Mouse (Mus musculus): ENCODE data around the gene Qrsl1. TPM values are rescaled to one million over a fixed set of nuclear protein-coding genes. Genes with fewer than 3 reads are reported as not detected.

Gene Qrsl1
- polyA plus RNA-seq, 1 experiment from 2014 or later = 23.0 TPM

- Histone ChIP-seq H3K9me3 (peaks cover 6% of the 10 kb centered on the region; the same call in 1 of the 2 replicates), H3K4me2 (no peak overlapping the region), H3K27me3 (no peaks in the 10 kb centered on the region), H3K9ac (no peak overlapping the region), H3K36me3 (no peaks in the 10 kb centered on the region), H3K27ac (replicated peaks) (no peak overlapping the region), H3K4me1 (replicated peaks) (no peaks in the 10 kb centered on the region), H3K4me3 (no peak overlapping the region)
- WGBS = 96% methylated on average over 9 of the region's 9 CpGs
- no peak for ATAC-seq (ENCODE audit: low read depth)
Observed at GRCm38 (mm10) chr10:43855916-43856315, 45.6 kb downstream of the Qrsl1 start.

DNA sequence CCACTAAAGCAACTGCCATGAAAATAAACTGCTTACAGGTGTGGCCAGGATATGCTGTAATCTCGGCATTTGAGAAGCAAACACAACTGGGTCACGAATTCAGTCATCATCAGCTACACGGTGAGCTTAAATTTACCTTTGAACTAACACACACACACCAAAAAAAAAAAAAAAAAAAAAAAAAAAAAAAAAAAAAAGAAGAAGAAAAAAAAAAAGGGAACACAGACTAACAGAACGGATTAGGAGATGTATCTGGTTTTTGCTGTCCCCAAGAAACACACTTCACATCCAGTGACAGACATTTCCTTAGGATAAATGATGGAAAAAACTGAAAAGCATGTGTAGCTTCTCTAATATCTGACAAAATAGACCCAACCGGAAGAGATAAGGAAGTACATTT is 49.6 kb downstream of the Qrsl1 start:
- H3K4me1 ChIP-seq (replicated peaks) = no peaks in the 10 kb centered on the region
- WGBS = 88% methylated on average over 5 of the region's 5 CpGs
- H3K9ac ChIP-seq = no peak overlapping the region
- H3K36me3 ChIP-seq = no peaks in the 10 kb centered on the region
- peaks cover 6% of the 10 kb centered on the region; the same call in 1 of the 2 replicates for H3K9me3 ChIP-seq
- no peak overlapping the region for H3K4me2 ChIP-seq
- no peaks in the 10 kb centered on the region for H3K27me3 ChIP-seq
- H3K4me3 ChIP-seq = no peak overlapping the region
- no peak overlapping the region for H3K27ac ChIP-seq (replicated peaks)
- no peak for ATAC-seq (ENCODE audit: low read depth)

GRCm38 (mm10) chr10:43849478-43849877 is 52.1 kb downstream of the Qrsl1 start:
- peaks cover 6% of the 10 kb centered on the region; the same call in 1 of the 2 replicates for H3K9me3 ChIP-seq
- no peaks in the 10 kb centered on the region for H3K27me3 ChIP-seq
- H3K27ac ChIP-seq (replicated peaks) = no peak overlapping the region
- H3K4me1 ChIP-seq (replicated peaks) = no peaks in the 10 kb centered on the region
- ATAC-seq (ENCODE audit: low read depth) = no peak
- H3K9ac ChIP-seq = no peak overlapping the region
- no peak overlapping the region for H3K4me3 ChIP-seq
- no peaks in the 10 kb centered on the region for H3K36me3 ChIP-seq
- no peak overlapping the region for H3K4me2 ChIP-seq
- WGBS = 92% methylated on average over 3 of the region's 3 CpGs

DNA sequence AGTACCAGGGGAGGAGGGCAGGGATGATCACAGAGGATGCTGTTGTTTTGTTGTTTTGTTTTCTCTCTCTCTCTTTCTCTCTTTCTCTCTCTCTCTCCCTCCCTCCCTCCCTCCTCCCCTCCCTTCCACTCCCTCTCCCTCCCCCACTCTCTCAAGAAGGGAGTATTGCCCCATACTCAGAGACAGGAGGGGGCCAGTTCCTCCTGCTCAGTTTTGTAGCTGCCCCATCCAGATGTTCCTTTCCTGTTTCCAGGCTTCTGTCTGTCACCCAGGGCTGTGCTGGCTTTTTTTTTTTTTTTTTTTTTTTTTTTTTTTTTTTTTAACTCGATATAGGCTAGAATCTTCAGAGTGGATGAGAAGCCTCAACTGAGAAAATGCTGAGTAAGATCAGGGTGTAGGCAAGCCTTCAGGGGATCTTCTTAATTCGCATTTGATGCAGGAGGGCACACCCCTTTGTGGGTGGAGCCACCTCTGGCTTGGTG is 55.4 kb downstream of the Qrsl1 start:
- ATAC-seq (ENCODE audit: low read depth) = no peak
- WGBS = 72% methylated on average over 2 of the region's 2 CpGs

GRCm38 (mm10) chr10:43845442-43845841 is 56.1 kb downstream of the Qrsl1 start:
- Histone ChIP-seq H3K9ac (no peak overlapping the region), H3K4me1 (replicated peaks) (no peaks in the 10 kb centered on the region), H3K9me3 (no peaks in the 10 kb centered on the region), H3K4me3 (no peak overlapping the region), H3K4me2 (no peak overlapping the region), H3K27me3 (no peaks in the 10 kb centered on the region), H3K27ac (replicated peaks) (no peak overlapping the region), H3K36me3 (no peaks in the 10 kb centered on the region)
- ATAC-seq (ENCODE audit: low read depth) = no peak
- WGBS = 83% methylated on average over 3 of the region's 3 CpGs

More for the DNA sequence above, 55.4 kb downstream of the Qrsl1 start:
- no peaks in the 10 kb centered on the region for H3K27me3 ChIP-seq
- no peaks in the 10 kb centered on the region for H3K4me1 ChIP-seq (replicated peaks)
- H3K27ac ChIP-seq (replicated peaks) = no peak overlapping the region
- H3K9ac ChIP-seq = no peak overlapping the region
- H3K4me3 ChIP-seq = no peak overlapping the region
- no peaks in the 10 kb centered on the region for H3K9me3 ChIP-seq
- no peak overlapping the region for H3K4me2 ChIP-seq
- H3K36me3 ChIP-seq = no peaks in the 10 kb centered on the region

DNA sequence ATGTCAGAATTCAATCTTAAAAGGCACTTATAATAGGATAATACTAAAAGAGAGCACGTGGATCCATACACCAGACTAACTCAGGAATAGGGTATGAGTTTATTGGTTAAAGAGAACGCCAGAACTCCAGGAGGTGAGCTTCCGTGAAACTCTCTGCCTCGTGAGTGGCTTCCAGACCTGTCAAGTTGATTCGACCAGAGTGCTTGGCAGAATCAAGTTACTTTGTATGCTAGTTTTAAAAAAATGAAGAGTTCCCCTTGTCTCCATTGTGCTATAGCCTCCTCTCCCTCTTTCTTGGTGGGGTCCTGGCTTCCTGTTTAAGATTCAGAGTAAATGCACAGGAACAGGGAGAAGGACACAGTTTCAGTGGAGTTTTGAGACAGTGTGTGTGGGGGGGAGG is 60.1 kb downstream of the Qrsl1 start:
- 85% methylated on average over 5 of the region's 5 CpGs for WGBS
- Histone ChIP-seq H3K4me3 (no peak overlapping the region), H3K4me1 (replicated peaks) (no peaks in the 10 kb centered on the region), H3K9ac (no peak overlapping the region), H3K27ac (replicated peaks) (no peak overlapping the region), H3K9me3 (no peaks in the 10 kb centered on the region), H3K27me3 (no peaks in the 10 kb centered on the region), H3K36me3 (no peaks in the 10 kb centered on the region), H3K4me2 (no peak overlapping the region)
- no peak for ATAC-seq (ENCODE audit: low read depth)

DNA sequence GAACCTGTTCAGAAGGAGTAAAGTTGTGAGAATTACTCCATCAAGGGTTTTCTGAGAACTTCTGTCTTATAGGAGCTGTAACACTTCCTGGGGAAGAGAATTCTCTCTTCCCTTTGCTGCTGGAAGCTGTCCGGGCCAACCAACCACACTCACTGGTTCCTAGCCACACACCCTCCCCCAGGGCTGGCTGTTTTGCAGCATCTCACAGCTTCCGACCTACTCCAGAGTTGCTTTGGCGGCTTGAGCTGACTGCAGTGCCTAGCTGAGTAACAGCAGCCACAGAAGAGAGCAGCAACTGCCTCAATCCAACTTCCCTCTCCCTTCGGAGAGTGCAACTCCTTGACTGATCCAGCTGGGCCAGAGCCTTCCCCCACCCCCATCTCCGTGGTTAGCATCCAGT is 68.7 kb downstream of the Qrsl1 start:
- H3K4me1 ChIP-seq (replicated peaks) = no peaks in the 10 kb centered on the region
- H3K4me3 ChIP-seq = no peak overlapping the region
- 46% methylated on average over 5 of the region's 5 CpGs for WGBS
- no peak overlapping the region for H3K9ac ChIP-seq
- no peaks in the 10 kb centered on the region for H3K36me3 ChIP-seq
- no peak overlapping the region for H3K4me2 ChIP-seq
- H3K9me3 ChIP-seq = no peaks in the 10 kb centered on the region
- H3K27me3 ChIP-seq = no peaks in the 10 kb centered on the region
- ATAC-seq (ENCODE audit: low read depth) = no peak
- no peak overlapping the region for H3K27ac ChIP-seq (replicated peaks)

- no peaks in the 10 kb centered on the region for H3K36me3 ChIP-seq
- ATAC-seq (ENCODE audit: low read depth) = no peak
- H3K4me1 ChIP-seq (replicated peaks) = no peaks in the 10 kb centered on the region
- H3K27ac ChIP-seq (replicated peaks) = no peak overlapping the region
- H3K9ac ChIP-seq = no peak overlapping the region
- no peak overlapping the region for H3K4me3 ChIP-seq
- no peak overlapping the region for H3K4me2 ChIP-seq
- no peaks in the 10 kb centered on the region; the same call in 1 of the 2 replicates for H3K9me3 ChIP-seq
- WGBS = 55% methylated on average over 17 of the region's 17 CpGs
- H3K27me3 ChIP-seq = no peaks in the 10 kb centered on the region
Observed at GRCm38 (mm10) chr10:43830251-43831018, 71.1 kb downstream of the Qrsl1 start.

DNA sequence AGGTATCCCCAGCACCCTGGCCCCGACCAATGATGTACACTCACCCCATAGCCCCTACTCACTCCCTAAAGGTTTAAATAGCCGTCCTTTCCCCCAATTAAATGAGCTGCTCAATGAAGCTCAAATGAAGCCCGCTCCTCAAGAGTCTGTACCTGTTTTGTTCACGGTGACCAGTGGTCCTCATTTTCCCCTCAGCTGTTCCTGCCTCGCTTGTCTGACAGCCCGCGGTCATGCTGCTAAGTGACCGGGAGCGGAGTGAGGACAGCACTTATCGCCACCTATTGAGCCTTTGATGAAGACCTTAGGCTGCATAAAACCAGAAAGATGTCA is 72.9 kb downstream of the Qrsl1 start:
- Histone ChIP-seq H3K27me3 (no peaks in the 10 kb centered on the region), H3K4me1 (replicated peaks) (no peaks in the 10 kb centered on the region), H3K9ac (no peak overlapping the region), H3K36me3 (no peaks in the 10 kb centered on the region), H3K4me3 (no peak overlapping the region), H3K9me3 (no peaks in the 10 kb centered on the region; the same call in 1 of the 2 replicates), H3K4me2 (no peak overlapping the region), H3K27ac (replicated peaks) (no peak overlapping the region)
- no peak for ATAC-seq (ENCODE audit: low read depth)
- 95% methylated on average over 10 of the region's 10 CpGs for WGBS

DNA sequence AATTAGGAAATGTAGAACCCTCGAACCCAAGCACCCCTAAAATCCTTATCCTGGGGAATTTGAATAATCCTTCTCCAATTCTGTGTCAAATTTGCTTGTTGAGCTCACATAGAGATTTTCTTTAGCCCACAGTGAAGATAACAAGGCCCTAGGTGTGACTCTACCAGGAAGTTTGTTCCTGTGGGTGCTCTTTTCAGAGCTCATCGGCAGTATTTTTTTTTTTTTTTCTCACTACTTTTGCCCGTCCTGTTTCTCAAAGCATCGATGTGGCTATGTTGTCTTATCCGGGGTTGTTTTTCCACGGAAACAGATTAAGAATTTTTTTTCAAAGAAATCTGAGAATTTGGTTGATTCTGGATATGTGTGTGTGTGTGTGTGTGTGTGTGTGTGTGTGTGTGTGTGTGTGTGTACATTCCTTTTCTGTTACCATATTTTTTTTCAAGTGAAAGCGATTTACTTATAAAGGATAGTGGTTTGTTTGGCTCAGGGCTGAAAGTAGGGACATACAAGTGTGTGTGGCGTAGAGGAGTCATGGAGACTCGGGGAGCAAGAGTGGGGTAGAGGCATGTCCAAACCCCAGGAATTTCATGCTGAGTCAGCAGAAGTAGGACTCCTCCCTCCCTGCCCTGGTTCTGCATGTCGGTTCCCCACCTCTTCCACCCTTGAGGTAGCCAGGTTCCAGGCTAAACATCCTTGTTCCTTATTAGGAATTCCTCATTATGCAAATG is 73.4 kb downstream of the Qrsl1 start:
- H3K4me2 ChIP-seq = no peak overlapping the region
- no peak overlapping the region for H3K9ac ChIP-seq
- no peak overlapping the region for H3K27ac ChIP-seq (replicated peaks)
- no peak overlapping the region for H3K4me3 ChIP-seq
- H3K36me3 ChIP-seq = no peaks in the 10 kb centered on the region
- H3K9me3 ChIP-seq = no peaks in the 10 kb centered on the region; the same call in 1 of the 2 replicates
- no peak for ATAC-seq (ENCODE audit: low read depth)
- 94% methylated on average over 10 of the region's 10 CpGs for WGBS
- no peaks in the 10 kb centered on the region for H3K4me1 ChIP-seq (replicated peaks)
- H3K27me3 ChIP-seq = no peaks in the 10 kb centered on the region

- Histone ChIP-seq H3K27me3 (no peaks in the 10 kb centered on the region), H3K9me3 (no peaks in the 10 kb centered on the region; the same call in 1 of the 2 replicates), H3K4me2 (no peak overlapping the region), H3K36me3 (no peaks in the 10 kb centered on the region), H3K4me3 (no peak overlapping the region), H3K27ac (replicated peaks) (no peak overlapping the region), H3K9ac (no peak overlapping the region), H3K4me1 (replicated peaks) (no peaks in the 10 kb centered on the region)
- no peak for ATAC-seq (ENCODE audit: low read depth)
- 88% methylated on average over 14 of the region's 14 CpGs for WGBS
Observed at GRCm38 (mm10) chr10:43826773-43827621, 74.5 kb downstream of the Qrsl1 start.

DNA sequence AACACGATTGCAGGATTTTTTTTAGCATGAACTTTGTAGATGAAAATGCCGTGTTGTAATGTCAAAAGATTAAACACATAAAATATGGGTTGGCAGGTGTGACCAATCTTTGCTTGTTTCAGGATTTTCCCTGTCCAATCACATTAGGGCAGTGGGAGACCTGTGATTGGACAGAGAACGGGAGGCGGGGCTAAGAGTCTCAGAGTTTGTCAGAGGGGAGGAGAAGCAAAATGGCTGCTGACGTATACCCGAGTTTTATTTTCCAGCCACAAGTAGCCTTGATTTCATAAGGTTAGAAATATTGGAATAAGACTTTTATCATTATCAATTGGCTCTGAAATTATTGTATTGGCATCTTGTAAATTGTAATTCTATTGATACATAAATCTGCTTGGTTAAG is 75.8 kb downstream of the Qrsl1 start:
- Histone ChIP-seq H3K4me3 (no peak overlapping the region), H3K9ac (no peak overlapping the region), H3K9me3 (no peaks in the 10 kb centered on the region; the same call in 1 of the 2 replicates), H3K4me2 (no peak overlapping the region), H3K36me3 (no peaks in the 10 kb centered on the region), H3K4me1 (replicated peaks) (no peaks in the 10 kb centered on the region), H3K27ac (replicated peaks) (no peak overlapping the region), H3K27me3 (no peaks in the 10 kb centered on the region)
- ATAC-seq (ENCODE audit: low read depth) = no peak
- WGBS = 92% methylated on average over 6 of the region's 6 CpGs

All from neural tube, embryonic 13.5 days (tissue).